Mouse (Mus musculus) central nervous system, embryonic 11.5 days (tissue): Measurements from ENCODE around the gene Sowaha. TPM values are rescaled to one million over a fixed set of nuclear protein-coding genes. Genes with fewer than 3 reads are reported as not detected.

Source experiments
- polyA plus RNA-seq: library from polyadenylated mRNA; depleted of rRNA; stranded (reverse); fragments of >200 nt; gene quantifications from 2 replicates; pipeline ENCODE4 v1.2.3, GENCODE M21; 2012; rRNA removed

Gene Sowaha
- 0.23 and 0.27 TPM in 2 replicates for polyA plus RNA-seq

DNA sequence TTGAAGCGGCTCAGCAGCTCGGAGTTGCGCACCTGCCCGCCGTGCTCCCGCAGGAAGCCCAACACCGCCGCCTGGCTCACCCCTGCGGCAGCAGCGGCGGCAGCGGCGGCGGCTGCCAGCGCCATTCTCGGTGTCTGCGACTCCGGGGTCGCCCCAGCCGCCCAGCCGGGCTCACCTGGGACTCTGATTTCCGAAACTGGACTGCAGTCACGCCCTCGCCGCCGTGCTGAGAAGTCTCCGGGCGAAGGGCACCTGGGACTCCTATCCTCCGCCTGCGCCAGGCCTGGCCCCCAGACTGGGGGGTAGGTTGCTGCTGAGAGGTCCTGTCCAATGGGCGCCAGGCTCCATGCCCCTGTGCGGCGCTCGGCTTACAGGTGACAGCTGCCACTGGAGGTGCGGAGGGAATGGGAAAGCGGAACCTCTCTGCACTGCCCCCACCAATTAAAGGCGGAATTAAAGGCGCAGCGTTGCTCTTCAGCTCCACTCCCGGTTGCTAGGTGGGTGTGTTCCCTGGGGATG lies at the start of gene Sowaha, which contains the start of gene Gm9945:
Sowaha (minus strand) TSS at position 492 of the 519 bp plus-strand sequence.
Gm9945 (plus strand) TSS at position 384 of the 519 bp plus-strand sequence.

DNA sequence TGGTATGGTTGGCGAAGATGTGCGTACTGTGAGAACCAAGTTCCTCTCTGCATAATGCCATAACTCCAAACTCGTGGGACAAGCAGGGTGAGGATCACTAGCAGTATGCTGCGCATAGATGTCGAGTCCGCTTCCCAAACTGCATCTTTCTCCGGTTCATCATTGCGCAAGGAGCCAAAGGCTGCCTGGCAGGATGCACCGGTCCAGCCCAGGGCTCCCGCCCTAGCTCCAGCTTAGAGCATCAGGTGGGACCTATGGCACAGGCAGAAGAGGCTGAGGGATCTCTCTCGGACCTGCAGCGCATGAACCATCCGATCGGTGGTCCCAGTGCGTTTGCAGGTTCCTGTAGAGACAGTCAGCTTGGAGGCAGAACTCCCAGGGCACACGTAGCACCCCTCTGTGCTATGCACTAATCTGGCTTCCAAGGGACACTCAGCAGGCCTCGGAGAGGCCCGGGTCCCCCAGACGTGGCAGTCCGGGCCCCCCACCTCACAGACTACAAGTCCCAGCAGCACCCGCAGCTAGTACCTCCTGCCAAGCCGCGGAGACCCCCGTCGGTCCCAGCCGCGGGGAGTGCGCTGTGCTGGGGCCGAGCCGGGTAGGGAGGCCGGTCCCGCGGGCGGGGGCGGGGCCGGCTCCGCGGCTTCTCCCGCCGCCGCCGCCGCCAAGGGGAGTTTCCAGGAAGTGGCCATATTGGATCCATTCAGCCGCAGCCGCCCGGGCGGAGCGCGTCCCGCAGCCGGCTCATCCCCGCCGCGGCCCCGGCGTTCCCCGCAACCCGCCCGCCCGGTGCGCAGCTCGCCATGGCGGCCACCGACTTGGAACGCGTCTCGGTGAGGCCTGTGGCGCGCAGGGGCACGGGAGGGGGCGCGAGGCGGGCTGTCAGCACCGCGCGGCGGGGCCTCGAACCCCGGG lies 39.4 kb upstream of the Sowaha start, which contains the start of gene Sept8:
Sept8 (plus strand) TSS at position 51 of the 915 bp plus-strand sequence.

DNA sequence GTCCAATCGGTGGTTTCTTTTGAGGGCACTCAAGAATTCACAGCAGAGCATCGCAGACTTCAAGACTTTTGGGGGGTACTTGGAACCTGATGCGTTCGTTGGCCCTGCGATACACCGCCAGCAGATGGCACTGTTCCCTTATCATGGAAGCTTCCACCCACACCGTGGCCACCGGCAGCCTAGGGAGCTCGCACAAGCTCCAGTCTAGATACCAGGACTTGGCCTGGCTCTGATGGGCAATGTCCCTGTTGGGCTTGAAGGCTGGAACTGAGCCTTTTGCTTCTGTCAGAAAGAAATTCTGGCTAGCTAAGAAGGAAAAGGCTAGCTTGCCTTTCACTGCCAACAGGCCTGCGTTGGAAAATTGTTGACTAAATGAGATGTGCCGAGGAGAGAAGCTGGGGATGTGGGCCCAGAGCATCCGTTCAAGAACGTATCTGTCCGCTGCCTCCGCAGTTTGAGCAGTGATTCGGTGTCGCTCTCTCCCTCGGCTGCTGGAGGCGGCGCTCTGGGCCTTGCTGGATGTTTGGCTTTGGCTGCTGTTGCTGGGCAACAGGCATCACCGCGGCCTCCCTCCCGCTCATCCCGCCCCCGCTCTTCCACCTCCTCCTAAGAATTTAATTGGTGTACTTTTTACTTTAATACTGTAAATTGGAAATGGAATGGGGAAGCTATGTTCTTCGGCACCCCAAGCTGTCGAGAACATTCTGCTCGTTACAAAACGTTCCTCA lies 9.9 kb downstream of the Sowaha start, which contains the start of gene Gm9837:
Gm9837 (minus strand) TSS at position 512 of the 728 bp plus-strand sequence.

DNA sequence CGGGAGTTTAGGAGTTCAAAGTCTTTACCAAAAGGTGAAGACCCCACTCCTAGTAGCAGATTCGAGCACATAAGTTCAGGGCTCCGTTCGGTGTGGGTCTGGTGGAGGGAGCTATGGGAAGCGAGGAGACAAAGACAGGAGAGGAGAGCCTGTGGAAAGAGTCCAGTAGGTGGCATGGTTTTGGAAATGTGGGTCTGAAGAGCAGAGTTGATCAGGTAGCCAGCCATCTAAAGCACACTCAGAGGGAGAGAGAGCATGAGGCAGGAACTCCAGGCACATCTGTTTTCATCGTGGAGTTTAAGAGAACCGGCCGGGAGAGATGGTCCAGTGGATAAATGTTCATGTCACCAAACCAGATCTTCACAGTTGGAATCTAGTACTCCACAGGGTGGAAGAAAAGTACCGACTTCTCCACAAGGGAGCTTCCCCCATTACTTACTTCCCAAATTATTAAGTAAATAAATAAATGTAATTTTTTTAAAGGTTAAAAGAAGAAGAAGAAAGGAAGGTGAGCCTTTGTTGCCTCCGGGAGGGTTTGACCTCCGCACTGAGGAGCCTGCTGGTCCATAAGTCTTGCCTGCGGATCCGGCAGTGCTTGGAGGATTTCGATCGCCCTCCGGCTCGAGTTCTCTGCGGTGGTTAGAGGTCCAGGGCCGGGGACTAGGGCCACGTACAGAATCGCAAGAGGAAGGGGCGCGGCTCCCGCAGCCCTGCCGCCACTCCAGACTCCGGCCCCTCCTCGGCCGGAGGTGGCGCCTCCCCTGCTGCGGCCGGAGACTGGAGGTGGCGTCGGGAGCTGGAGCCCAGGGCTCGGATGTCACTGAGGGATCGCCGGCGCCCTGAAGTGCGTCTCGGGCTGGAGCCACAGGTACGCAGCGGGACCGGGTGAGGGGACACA lies 23.4 kb downstream of the Sowaha start, which contains the start of the genes Gm10447 and Shroom1:
Gm10447 (minus strand) TSS at position 637 of the 898 bp plus-strand sequence.
Shroom1 (plus strand) TSS at position 732 of the 898 bp plus-strand sequence.

DNA sequence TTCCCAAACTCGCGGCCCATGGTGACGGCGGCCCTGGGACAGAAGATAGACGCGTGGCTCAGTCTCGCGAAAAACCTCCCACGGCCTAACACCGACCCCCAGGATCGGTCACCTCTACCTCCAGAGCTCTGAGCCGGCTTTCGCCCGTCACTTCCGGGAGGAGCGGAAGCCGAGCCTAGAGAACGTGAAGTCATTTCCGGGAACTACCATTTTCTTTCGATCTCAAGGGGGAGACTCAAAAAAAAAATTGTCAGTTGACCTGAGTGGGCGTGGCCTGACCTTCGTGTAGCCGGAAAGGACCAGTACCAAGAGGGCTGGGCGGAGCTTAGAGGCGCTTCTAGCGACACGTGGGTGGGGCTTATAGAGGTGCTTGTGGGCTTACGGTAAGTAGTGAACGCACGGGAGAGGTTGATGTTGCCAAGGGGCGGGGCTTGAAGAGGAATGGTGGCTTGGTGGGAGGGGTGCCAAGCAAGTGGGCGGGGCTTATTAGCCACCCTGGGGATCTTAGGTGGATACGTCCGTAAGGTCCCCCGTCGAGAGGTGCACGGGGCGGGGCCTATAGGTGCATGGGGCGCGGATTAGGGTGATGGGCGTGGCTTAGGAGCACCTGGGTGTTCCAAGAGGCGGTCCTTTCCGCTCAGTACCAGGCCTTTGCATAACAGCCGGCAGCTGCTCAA lies 49.3 kb downstream of the Sowaha start, which contains the start of the genes Uqcrq and Gdf9:
Uqcrq (minus strand) TSS at position 162 of the 677 bp plus-strand sequence.
Gdf9 (plus strand) TSS at position 354 of the 677 bp plus-strand sequence.

Other genes starting within 250 kb of the Sowaha start
- 121 and 173 TPM in 2 replicates for gene Hspa4, start 179.8 kb downstream of the Sowaha start, polyA plus RNA-seq
- 15.5 and 16.6 TPM in 2 replicates for gene Zcchc10, start 155.6 kb downstream of the Sowaha start, polyA plus RNA-seq
- 33.8 and 49.5 TPM in 2 replicates for gene Aff4, start 129.4 kb downstream of the Sowaha start, polyA plus RNA-seq
- gene Leap2, start 57.1 kb downstream of the Sowaha start, polyA plus RNA-seq = 0.79 TPM in 1 of 2 replicates, not detected in the other
- gene Uqcrq, start 49.4 kb downstream of the Sowaha start, polyA plus RNA-seq = 236 and 255 TPM in 2 replicates
- gene Gdf9, start 49.3 kb downstream of the Sowaha start, polyA plus RNA-seq = 0.95 and 1.2 TPM in 2 replicates
- 0.07 and 0.21 TPM in 2 replicates for gene Gm10447, start 23.2 kb downstream of the Sowaha start, polyA plus RNA-seq
- 2.3 and 2.8 TPM in 2 replicates for gene Shroom1, start 23.1 kb downstream of the Sowaha start, polyA plus RNA-seq
- not detected in 2 replicates for gene Gm9837, start 9.8 kb downstream of the Sowaha start, polyA plus RNA-seq
- not detected in 2 replicates for gene Gm9945, start 108 bp downstream of the Sowaha start, polyA plus RNA-seq
- gene Sept8, start 39.0 kb upstream of the Sowaha start, polyA plus RNA-seq = 28.8 and 40.5 TPM in 2 replicates
- 50.8 and 69.4 TPM in 2 replicates for gene Kif3a, start 87.1 kb upstream of the Sowaha start, polyA plus RNA-seq
- 0.11 TPM in 1 of 2 replicates, not detected in the other for gene Il4, start 138.4 kb upstream of the Sowaha start, polyA plus RNA-seq
- gene Il13, start 154.4 kb upstream of the Sowaha start, polyA plus RNA-seq = not detected in 2 replicates
- gene Rad50, start 227.0 kb upstream of the Sowaha start, polyA plus RNA-seq = 11.8 and 12.4 TPM in 2 replicates
- 0.09 TPM in 1 of 2 replicates, not detected in the other for gene Il5, start 240.5 kb upstream of the Sowaha start, polyA plus RNA-seq